Mouse (Mus musculus) ES-Bruce4 (cell line): Measurements from ENCODE around the gene Asb2.

Experiments used
- CTCF ChIP-seq: IDR thresholded peaks from one replicate; pipeline ENCODE4 v1.8.1; 2011; ENCODE audit warnings: low read depth, low read length
- EP300 ChIP-seq: IDR thresholded peaks from 2 replicates; pipeline ENCODE4 v1.6.1; 2011; ENCODE audit warnings: low read depth, low read length; ENCODE audit not compliant: insufficient read depth
- POLR2A ChIP-seq: IDR thresholded peaks from one replicate; pipeline ENCODE4 v1.8.1; 2011; ENCODE audit warnings: low read length; ENCODE audit not compliant: insufficient read depth

GRCm38 (mm10) chr12:103380226-103380625 lies 24.4 kb upstream of the Asb2 start:
- TF ChIP-seq CTCF (no peak), POLR2A (no peak), EP300 (no peak)
